Mouse (Mus musculus) c-Kit-positive CD71-negative TER-119-negative erythroid progenitor cells, embryonic 14.5 days (primary cell): ENCODE data around the gene Ptprd.
"Not testable (repeated sequence)": the region's sequence is repeated elsewhere in the genome, so short reads cannot be mapped to it uniquely, and the experiment has no call there.

Source experiments
- DNase-seq: peaks from one replicate; pipeline ENCODE4 v3.0.0-alpha.2; 2013; ENCODE audit warnings: low read depth

The Ptprd gene

GRCm38 (mm10) chr4:76448678-76449465, 1762.9 kb downstream of the Ptprd start:
- DNase-seq = no peak

- DNase-seq = no peak
Observed at GRCm38 (mm10) chr4:76447396-76447795, 1764.4 kb downstream of the Ptprd start.

DNA sequence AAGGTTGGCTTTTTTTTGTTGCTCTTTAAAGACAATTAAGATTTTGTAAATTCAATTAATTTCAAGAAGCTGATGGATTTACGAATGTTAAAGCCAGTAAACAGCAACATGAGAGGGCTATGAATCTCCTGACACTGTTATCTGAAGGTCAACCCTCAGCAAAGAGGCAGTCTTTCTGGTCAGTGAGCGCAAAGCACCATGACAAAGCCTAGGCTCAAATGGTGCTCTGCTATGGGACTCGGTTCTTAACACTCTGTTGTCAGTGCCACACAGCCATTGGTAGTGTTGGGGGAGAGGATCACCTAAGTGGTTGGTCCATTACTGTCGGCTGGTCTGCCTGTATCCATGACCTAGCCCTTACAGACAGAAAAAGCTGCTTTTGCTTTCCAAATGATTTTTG, 1767.0 kb downstream of the Ptprd start:
- DNase-seq = no peak

- no peak for DNase-seq
Observed at GRCm38 (mm10) chr4:76443553-76443952, 1768.2 kb downstream of the Ptprd start.

GRCm38 (mm10) chr4:76440791-76441364, 1770.9 kb downstream of the Ptprd start:
- no peak for DNase-seq

GRCm38 (mm10) chr4:76438496-76439079, 1773.2 kb downstream of the Ptprd start:
- DNase-seq = no peak

GRCm38 (mm10) chr4:76438068-76438467, 1773.7 kb downstream of the Ptprd start:
- DNase-seq = no peak

DNA sequence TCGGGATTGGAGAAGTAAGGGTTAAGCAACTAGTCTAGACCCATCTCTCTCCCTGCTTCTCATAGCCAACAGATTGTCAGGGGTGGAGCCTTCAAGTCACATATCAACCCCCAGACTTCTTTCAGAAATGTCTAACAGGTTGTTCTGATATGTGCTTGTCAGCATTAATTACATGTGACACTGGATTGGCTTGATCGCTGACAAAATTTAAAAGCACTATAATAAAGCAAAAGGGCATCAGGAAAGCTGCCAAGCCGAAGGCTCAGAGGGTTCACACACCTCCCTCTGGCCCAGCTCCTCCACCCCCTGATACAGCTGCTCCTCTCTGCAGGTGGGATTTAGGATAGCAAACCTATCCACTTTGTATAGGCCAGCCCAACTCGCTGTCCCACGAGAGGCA, 1775.8 kb downstream of the Ptprd start:
- DNase-seq = no peak

DNA sequence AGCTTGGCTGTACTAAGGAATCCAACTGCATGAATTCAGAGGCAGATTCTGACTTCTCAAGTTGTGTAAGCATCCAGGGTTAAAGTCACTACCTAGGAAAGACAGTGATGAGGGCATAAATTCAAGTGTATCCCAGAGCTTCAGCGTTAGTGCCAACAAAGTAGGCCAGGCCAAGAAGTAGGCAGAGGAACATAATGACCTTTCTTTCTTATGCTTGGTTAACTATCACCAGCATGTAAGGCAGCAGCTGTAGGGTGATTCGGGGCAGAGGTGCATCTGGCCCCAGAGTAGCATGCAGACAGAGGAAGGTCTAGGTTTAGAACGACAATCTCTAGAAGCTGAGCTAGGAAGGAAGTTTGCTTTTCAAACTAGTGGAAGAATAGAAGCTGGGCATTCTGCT, 1782.0 kb downstream of the Ptprd start:
- DNase-seq = no peak

DNA sequence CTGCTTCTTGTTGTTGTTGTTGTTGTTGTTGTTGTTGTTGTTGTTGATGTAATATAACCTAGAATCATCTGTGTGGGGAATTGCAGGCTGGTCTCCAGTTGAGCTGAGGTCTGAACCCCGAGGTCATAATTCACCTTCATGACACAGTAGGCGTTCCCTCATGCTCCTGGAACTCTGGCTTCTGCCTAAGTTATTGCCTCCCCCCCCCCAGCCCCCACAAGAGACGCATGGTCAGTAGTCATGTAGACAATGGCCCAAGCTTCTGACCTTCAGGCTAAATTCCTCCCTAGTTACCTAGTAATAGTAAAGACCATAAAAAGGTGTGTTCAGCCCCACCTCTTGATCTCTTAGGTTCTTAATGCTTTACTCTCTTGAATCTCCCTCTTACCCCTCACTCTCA, 1784.7 kb downstream of the Ptprd start:
- DNase-seq = not testable (repeated sequence)

DNA sequence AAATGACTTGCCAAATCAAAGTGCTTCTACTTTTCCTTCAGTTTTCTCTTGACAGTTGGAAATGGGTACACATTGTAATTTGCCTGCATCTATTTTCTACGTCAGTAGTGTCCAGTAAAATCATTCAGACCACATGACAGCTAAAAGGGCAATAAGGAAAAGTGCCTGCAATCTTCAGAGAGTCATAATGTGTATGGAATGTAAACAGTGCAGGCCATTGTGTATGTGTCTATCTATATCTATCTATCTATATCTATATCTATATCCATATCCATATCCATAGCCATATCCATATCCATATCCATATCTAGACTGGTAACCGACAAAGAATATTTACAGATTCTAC, 1786.6 kb downstream of the Ptprd start:
- DNase-seq = no peak

GRCm38 (mm10) chr4:76424324-76425229, 1787.2 kb downstream of the Ptprd start:
- no peak for DNase-seq

GRCm38 (mm10) chr4:76422113-76422512, 1789.6 kb downstream of the Ptprd start:
- no peak for DNase-seq

DNA sequence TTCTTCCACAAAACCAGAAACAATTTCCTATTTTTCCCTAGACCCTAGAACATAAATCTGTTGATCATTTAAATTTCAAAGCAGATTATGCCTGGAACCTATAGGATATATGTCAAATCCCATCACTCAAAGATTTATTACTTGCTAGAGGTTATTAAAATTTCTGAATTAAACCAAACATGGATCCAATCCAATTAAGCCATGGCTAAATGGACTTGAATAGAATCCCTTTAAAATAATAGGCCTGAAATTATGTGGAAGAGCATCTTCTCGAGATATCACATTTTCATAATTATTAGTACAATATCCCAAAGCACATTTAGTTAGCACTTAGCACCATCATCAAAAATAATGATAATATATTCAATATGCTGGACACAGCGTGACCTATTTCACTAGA, 1792.1 kb downstream of the Ptprd start:
- no peak for DNase-seq

GRCm38 (mm10) chr4:76417676-76418075, 1794.1 kb downstream of the Ptprd start:
- no peak for DNase-seq

GRCm38 (mm10) chr4:76415624-76416023, 1796.1 kb downstream of the Ptprd start:
- no peak for DNase-seq

- DNase-seq = no peak
Observed at GRCm38 (mm10) chr4:76414591-76414990, 1797.2 kb downstream of the Ptprd start.

- DNase-seq = no peak
Observed at GRCm38 (mm10) chr4:76410053-76410452, 1801.7 kb downstream of the Ptprd start.

- no peak for DNase-seq
Observed at GRCm38 (mm10) chr4:76409159-76409558, 1802.6 kb downstream of the Ptprd start.

- DNase-seq = no peak
Observed at GRCm38 (mm10) chr4:76405862-76406454, 1805.8 kb downstream of the Ptprd start.

- DNase-seq = no peak
Observed at GRCm38 (mm10) chr4:76403219-76403618, 1808.5 kb downstream of the Ptprd start.

DNA sequence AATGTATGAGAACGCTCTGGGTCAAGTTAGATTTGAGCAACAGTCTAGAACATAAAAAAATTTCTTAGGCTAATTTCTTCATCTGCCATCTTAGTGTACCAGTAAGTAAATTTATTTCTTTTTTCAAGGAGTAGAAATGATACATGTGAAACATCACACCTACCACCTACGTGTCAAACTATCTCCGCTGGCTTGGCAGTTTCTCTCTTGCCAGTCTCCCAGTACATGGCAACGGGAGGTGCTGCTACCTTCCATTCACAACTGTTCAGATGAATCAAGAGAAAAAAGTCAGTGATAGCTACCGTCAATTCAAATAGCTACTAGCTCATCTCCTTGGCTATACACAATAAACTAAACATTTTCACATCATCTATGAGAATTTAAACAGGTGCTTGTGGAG, 1823.9 kb downstream of the Ptprd start:
- no peak for DNase-seq
